Mouse (Mus musculus): ENCODE results near the gene Melk.

Gene Melk

DNA sequence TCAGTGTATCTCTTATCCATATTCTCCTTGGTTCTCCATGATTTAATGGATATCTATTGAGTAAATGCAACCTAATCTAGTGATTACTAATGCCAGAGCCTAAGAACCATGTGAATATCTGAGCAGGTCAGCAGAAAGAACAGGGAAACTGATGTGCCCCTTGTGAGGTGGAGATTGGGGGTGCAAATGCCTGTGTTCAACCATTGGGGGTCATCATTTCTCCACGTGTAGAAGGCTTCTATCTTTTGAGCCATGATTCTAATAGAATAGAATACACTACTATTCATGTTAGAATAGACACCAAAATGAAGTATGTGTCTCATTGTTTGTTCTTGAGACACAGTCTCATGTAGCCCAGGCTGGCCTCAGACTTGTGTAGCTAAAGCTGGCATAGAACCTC is 27.3 kb downstream of the Melk start:
- in situ Hi-C loops (cut with MboI, MseI) = no loop called here

GRCm38 (mm10) chr4:44335006-44335405 is 34.3 kb downstream of the Melk start:
- in situ Hi-C loops (cut with MboI, MseI) = no loop called here

GRCm38 (mm10) chr4:44361670-44362069 is 61.0 kb downstream of the Melk start:
- in situ Hi-C loops (cut with MboI, MseI) = no loop called here

DNA sequence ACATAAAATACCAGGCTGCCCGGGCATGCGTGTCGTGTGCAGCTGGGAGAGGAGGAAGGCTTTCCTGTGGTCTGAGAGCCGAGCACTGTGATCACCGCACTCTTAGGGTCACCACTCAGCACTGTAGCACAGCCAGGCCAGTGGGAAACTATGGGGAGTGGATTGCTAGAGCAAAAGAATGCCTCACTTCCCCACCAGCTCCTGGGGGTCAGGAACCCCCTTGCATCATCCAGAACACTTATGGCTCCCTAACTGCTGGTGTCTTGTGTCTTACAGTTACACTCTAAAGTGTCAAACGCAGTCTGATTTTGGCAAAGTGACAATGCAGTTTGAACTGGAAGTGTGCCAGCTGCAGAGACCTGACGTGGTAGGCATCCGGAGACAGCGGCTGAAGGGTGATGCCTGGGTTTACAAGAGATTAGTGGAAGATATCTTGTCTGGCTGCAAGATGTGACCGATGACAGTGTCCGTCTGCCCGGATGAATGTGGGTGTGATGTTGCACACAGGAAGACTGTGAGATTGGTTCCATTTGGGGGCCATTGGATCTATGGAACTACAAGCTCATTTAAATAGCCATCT is 62.8 kb downstream of the Melk start:
- in situ Hi-C loops (cut with MboI, MseI) = no loop called here

DNA sequence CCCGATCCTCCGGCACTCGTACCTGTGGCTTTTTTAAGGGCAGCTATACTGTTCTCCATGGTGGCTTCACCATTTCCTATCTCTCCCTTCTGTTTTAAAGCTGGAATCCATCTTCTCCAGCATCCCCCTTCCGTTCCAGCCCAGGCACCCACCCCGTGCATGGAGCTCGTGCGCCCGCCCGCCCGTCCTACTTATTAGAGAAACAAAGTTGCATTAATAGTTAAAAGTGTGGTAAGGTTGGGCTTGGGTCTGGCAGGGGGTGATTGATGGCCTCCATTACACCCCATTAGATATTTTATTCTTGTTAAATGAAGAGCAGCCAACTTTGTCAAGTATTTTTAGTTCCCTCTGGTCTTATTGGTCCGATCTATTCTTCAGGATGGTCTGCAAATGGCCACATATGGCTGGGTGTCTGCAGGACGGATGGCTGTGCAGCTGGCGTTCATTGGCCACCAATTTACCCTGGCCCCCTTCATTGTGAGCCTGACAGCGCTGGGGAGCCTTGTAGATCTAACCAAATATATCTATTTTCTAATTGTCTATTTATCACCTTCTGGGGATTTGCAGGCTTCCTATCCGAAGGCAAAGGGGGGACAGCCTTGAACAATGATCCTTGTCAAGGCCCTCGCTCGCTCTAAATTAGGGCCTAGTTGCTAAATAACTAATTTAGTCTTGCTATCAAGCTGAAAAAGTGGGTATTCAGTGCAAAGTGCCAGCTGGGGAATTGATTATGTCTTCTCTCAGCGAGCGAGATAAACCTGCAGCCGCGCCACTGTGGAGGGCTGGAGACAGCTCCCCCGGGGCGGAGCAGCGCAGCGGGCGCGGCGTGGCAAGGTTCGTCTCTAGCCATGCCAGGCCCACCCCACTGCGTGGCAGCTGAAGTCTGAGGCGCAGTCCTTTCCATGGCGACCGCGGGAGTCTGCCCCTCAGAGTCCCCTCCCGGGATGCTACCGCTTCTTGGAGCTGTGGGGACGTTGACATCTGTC is 91.8 kb downstream of the Melk start:
- in situ Hi-C loops (cut with MboI, MseI) = no loop called here

GRCm38 (mm10) chr4:44402607-44403006 is 101.9 kb downstream of the Melk start:
- in situ Hi-C loops (cut with MboI, MseI) = no loop called here

DNA sequence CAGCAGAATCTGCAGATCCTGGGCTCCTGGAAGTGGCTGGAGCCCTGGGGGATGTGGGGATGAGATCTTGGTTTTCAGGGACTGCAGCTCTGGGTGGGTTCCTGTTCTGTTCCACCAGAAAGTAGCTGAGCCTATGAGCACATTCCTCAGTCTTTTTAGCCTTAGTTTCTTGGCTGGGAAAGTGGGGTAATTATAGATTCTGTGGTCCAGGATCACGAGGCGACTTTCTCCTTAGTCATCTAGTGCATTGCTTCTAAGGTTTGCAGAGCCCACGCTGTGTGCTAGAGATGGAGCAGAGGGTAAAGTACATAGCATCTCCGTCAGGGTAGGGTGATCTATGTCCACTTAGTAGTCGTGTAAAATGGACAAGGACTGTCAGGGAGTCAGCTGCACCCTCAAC is 103.8 kb downstream of the Melk start:
- in situ Hi-C loops (cut with MboI, MseI) = no loop called here
